Mouse (Mus musculus) spleen, postnatal 36 days (tissue): ENCODE measurements around the gene Nol4l.
"Not testable (repeated sequence)": the region's sequence is repeated elsewhere in the genome, so short reads cannot be mapped to it uniquely, and the experiment has no call there.

Experiments
- DNase-seq, 2 experiments: peaks; one replicate each; pipeline ENCODE4 v3.0.0; 2022; ENCODE audit warnings: low spot score in 2 of 2, mixed read lengths in 1 of 2

Gene Nol4l

DNA sequence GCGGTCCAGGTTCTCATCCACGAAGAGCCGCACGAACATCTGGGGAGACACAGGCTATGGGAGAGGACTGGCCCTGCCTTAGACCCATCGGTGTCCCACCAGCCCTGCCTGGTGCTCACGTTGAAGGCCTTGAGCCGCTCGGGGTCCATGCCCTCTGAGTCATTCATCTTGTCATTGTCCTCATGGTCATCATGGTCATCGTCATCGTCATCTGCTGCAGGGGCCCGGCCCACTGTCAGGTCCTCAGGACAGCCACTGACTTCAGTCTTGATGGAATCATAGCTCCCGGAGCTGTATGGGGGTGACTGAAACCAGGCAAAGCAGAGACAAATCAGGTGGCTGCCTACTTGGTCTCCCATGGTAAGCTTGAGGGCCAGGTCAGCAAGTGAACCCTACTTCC, 111.9 kb downstream of the Nol4l start:
- DNase-seq: no peak

GRCm38 (mm10) chr2:153414607-153415006, 115.2 kb downstream of the Nol4l start:
- DNase-seq: peak; percentile 13 to 19

- no peak for DNase-seq
Observed at GRCm38 (mm10) chr2:153412563-153412962, 117.2 kb downstream of the Nol4l start.

GRCm38 (mm10) chr2:153411557-153411956, 118.2 kb downstream of the Nol4l start:
- no peak for DNase-seq

DNA sequence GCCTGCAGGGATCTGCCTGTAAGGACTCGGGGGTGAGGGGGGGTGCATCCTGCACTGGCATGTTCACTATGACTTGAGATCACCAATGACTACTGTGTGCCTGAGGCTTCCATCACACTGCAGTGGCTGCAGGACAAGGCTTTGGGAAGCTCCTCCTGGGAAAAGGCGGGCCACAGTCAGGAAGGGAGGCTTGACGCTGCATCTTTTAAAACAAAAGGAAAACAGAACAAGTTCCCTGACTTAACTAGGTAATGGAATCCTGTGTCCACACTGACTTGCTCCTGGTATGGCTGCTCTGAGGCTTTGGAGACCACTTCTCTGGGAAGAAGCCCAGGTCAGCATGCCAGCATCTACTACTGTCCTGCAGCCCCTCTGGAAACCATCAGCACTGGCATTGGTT, 120.8 kb downstream of the Nol4l start:
- no peak for DNase-seq

- no peak for DNase-seq
Observed at GRCm38 (mm10) chr2:153406882-153407281, 122.9 kb downstream of the Nol4l start.

GRCm38 (mm10) chr2:153404882-153405281, 124.9 kb downstream of the Nol4l start:
- DNase-seq: no peak

DNA sequence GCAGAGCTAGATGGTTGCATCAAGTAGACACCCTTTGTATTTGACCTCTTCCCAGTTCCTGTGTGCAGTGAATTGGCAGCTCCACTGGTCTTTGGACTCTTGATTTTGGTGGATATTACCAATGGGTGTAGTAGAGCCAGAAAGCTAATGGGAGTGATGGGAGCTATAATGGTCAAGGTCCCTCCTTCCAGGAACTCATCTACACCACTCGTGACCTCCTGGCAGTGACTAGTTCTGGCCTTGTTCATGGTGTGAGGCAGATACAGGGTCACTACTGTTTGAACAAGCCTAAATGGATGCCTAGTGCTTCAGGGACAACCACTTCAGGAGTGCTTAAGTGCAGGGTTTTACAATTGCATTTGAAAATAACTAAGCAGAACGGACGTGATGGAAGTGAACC, 125.7 kb downstream of the Nol4l start:
- no peak for DNase-seq

DNA sequence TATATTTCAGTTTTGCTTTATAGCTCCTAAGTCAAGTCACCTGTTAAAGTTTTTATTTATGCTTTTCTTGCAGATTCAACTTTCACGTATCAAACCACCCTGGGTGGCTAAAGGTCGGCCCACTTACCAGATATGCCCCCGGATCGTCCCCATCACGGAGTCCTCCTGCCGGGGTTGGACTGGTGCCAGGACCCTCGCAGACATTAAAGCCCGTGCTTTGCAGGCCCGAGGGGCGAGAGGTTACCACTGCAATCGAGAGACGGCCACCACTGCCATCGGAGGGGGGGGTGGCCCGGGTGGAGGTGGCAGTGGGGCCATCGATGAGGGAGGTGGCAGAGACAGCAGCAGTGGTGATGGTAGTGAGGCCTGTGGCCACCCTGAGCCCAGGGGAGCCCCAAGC, 130.6 kb downstream of the Nol4l start:
- no peak for DNase-seq

DNA sequence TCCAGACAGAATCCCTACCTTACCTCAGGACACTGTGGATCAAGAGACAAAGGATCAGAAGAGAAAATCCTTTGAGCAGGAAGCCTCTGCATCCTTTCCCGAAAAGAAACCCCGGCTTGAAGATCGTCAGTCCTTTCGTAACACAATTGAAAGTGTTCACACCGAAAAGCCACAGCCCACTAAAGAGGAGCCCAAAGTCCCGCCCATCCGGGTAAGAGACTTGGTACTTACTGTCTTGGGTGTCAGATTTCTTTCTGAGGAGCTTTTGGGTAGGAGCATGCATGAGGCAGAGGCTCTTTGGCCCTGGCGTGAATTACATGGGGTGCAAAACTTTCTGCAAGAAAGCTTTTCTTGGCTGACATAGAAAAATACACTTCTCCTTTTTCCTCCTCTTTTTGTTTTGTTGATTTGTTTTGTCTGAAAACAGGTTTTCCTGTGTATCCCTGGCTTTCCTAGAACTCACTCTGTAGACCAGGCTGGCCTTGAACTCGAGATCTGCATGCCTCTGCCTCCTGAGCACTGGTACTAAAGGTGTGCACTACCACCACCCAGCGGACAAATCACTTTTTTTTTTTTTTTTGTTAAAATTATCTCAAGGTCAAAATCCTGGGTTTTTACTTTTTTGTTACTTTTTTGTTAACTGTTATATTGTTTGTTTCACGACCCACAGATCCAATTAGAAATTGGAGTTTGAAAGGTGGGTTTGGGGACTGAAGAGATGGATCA, 131.8 kb downstream of the Nol4l start:
- no peak for DNase-seq

GRCm38 (mm10) chr2:153393045-153393444, 136.7 kb downstream of the Nol4l start:
- no peak for DNase-seq

DNA sequence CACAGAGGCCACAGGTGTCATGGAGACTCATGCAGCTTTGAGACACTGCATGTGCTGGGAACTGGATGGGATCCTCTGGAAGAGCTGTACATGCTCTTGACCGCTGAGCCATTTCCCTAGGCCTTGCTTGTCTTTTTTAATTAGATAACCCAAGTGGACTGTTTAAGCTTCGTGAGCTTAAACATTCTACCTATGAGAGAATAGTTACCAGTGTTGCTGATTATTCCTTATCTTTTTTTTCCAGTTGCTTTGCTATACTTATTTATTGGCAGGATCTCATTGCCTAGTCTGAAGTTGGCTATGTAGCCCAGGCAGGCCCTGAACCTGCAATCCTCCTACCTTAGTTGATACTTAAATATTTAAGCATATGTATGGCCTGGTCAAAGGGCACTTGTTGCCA, 139.9 kb downstream of the Nol4l start:
- DNase-seq: no peak

- DNase-seq: no peak
Observed at GRCm38 (mm10) chr2:153380479-153380878, 149.3 kb downstream of the Nol4l start.

DNA sequence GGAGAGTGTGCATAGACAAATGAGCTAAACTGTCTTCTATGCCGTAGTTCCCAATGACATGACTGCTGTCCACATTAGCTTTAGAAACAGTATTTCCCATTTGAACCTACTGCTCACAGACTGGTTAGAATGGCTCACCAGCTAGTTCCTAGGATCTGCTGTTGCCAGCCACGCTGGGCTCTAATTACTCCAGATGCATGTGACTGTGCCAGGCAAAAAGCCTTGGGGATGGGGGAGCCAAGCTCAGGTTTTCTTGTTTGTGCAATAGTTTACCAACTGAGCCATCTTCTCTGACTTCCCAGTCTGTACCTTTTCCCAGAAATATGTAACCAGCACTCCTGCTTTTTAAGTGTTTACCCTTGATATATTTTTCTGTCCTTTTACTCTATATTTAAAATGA, 154.4 kb downstream of the Nol4l start:
- no peak for DNase-seq

DNA sequence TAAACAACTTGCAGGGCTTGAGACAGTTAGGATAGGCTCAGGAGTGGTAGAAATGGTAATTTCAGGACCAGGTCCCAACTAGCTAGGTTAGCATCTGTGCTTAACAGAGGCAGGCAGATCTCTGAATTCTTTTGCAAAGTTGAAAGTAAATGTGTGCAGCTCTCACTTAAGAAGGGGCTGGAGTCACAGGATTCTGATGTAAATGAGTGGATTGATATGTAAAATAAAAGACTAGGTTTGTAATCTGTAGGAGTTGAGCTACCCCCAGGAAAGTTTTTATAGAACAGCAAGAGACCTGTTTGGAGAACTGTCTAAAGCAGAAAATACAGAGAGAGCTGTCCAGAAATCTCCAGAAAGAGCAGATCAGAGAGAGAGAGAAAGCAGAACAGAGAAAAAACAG, 158.9 kb downstream of the Nol4l start:
- DNase-seq: no peak

- DNase-seq: not testable (repeated sequence)
Observed at GRCm38 (mm10) chr2:153364531-153364930, 165.2 kb downstream of the Nol4l start.

GRCm38 (mm10) chr2:153361101-153361710, 168.6 kb downstream of the Nol4l start:
- no peak for DNase-seq
